Mouse (Mus musculus): ENCODE data around the gene Ndufaf3. TPM values are rescaled to one million over a fixed set of nuclear protein-coding genes. Genes with fewer than 3 reads are reported as not detected.

The Ndufaf3 gene
- total and polyA plus RNA-seq, 3 experiments, result 16.9 to 31.8 (median 17.7) TPM

GRCm38 (mm10) chr9:108574921-108575320, 7.7 kb upstream of the Ndufaf3 start:
- no peak for DNase-seq (ENCODE audit: low spot score)
- no peaks in the 10 kb centered on the region for H3K9me3 ChIP-seq (replicated peaks)
- no peaks in the 10 kb centered on the region for H3K27me3 ChIP-seq (ENCODE audit: insufficient read depth, low read length)
- ATAC-seq (ENCODE audit: extremely low read depth, insufficient number of reproducible peaks, low FRiP score, poor library complexity, severe bottlenecking), result no peak
- no peak for TF ChIP-seq TAL1 (conservative IDR thresholded peaks at IDR 0.05; ENCODE audit: low read depth, low read length)
- no peak for TF ChIP-seq CTCF (IDR thresholded peaks at IDR 0.05; ENCODE audit: low read depth, low read length)
- TF ChIP-seq GATA1 (IDR thresholded peaks at IDR 0.05; ENCODE audit: borderline replicate concordance, low read length), result no peak
- no peak for TF ChIP-seq POLR2AphosphoS5 (IDR thresholded peaks at IDR 0.05; ENCODE audit: insufficient replicate concordance, low read depth, low read length)
- TF ChIP-seq GATA2 (IDR thresholded peaks at IDR 0.05; ENCODE audit: borderline replicate concordance, low read depth, low read length), result no peak
- no peak overlapping the region for H3K4me3 ChIP-seq (ENCODE audit: low read depth, low read length)
- peaks cover 86% of the 10 kb centered on the region for H3K4me1 ChIP-seq (ENCODE audit: insufficient read depth, low read depth, low read length)
- H3K36me3 ChIP-seq (replicated peaks), result peaks cover 85% of the 10 kb centered on the region

GRCm38 (mm10) chr9:108573774-108574690, 6.8 kb upstream of the Ndufaf3 start:
- peak overlapping the region; percentile 5; the same call in 1 of the 2 replicates for H3K4me3 ChIP-seq (ENCODE audit: low read depth, low read length)
- DNase-seq (ENCODE audit: low spot score), result no peak
- peaks cover 84% of the 10 kb centered on the region for H3K4me1 ChIP-seq (ENCODE audit: insufficient read depth, low read depth, low read length)
- H3K27me3 ChIP-seq (ENCODE audit: insufficient read depth, low read length), result no peaks in the 10 kb centered on the region
- TF ChIP-seq CTCF (IDR thresholded peaks at IDR 0.05; ENCODE audit: low read depth, low read length) (peak; percentile 45), POLR2AphosphoS5 (IDR thresholded peaks at IDR 0.05; ENCODE audit: insufficient replicate concordance, low read depth, low read length) (peak; percentile 20; the same call in 1 of the 2 replicates), GATA2 (IDR thresholded peaks at IDR 0.05; ENCODE audit: borderline replicate concordance, low read depth, low read length) (no peak)
- peaks cover 78% of the 10 kb centered on the region for H3K36me3 ChIP-seq (replicated peaks)
- H3K9me3 ChIP-seq (replicated peaks), result no peaks in the 10 kb centered on the region
- ATAC-seq (ENCODE audit: extremely low read depth, insufficient number of reproducible peaks, low FRiP score, poor library complexity, severe bottlenecking), result no peak

DNA sequence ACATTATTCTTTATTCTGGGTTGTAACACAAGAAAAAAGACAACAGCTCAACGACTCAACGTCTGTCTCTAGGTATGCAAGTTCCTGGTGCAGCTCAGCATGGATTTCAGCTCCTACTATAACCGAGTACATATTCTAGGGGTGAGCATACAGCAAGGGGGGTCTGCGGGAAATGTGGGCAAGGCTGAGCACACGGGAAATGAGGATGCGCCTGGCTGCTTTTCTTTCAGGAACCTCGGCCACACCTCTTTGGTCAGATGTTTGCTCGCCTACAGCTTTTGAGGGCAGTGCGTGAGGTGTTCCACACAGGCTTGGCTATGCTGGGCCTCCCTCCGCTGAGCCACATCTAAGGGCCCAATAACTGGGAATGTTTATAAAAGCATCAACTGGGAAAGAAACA, 5.1 kb upstream of the Ndufaf3 start:
- ATAC-seq (ENCODE audit: extremely low read depth, insufficient number of reproducible peaks, low FRiP score, poor library complexity, severe bottlenecking), result no peak
- H3K27me3 ChIP-seq (ENCODE audit: insufficient read depth, low read length), result no peaks in the 10 kb centered on the region
- no peak for TF ChIP-seq POLR2AphosphoS5 (IDR thresholded peaks at IDR 0.05; ENCODE audit: insufficient replicate concordance, low read depth, low read length)
- no peak for TF ChIP-seq CTCF (IDR thresholded peaks at IDR 0.05; ENCODE audit: low read depth, low read length)
- TF ChIP-seq TAL1 (conservative IDR thresholded peaks at IDR 0.05; ENCODE audit: low read depth, low read length), result no peak
- no peak for TF ChIP-seq GATA2 (IDR thresholded peaks at IDR 0.05; ENCODE audit: borderline replicate concordance, low read depth, low read length)
- TF ChIP-seq GATA1 (IDR thresholded peaks at IDR 0.05; ENCODE audit: borderline replicate concordance, low read length), result no peak
- no peak overlapping the region for H3K4me3 ChIP-seq (ENCODE audit: low read depth, low read length)
- DNase-seq (ENCODE audit: low spot score), result no peak
- H3K4me1 ChIP-seq (ENCODE audit: insufficient read depth, low read depth, low read length), result peaks cover 85% of the 10 kb centered on the region
- H3K9me3 ChIP-seq (replicated peaks), result no peaks in the 10 kb centered on the region
- peaks cover 82% of the 10 kb centered on the region for H3K36me3 ChIP-seq (replicated peaks)

- Histone ChIP-seq H3K36me3 (replicated peaks) (peaks cover 75% of the 10 kb centered on the region), H3K4me1 (ENCODE audit: insufficient read depth, low read depth, low read length) (peaks cover 80% of the 10 kb centered on the region), H3K27me3 (ENCODE audit: insufficient read depth, low read length) (no peaks in the 10 kb centered on the region), H3K9me3 (replicated peaks) (no peaks in the 10 kb centered on the region), H3K4me3 (ENCODE audit: low read depth, low read length) (peak overlapping the region; percentile 2; the same call in 1 of the 2 replicates)
- DNase-seq (ENCODE audit: low spot score), result no peak
- no peak for ATAC-seq (ENCODE audit: extremely low read depth, insufficient number of reproducible peaks, low FRiP score, poor library complexity, severe bottlenecking)
- TF ChIP-seq TAL1 (conservative IDR thresholded peaks at IDR 0.05; ENCODE audit: low read depth, low read length) (no peak), CTCF (IDR thresholded peaks at IDR 0.05; ENCODE audit: low read depth, low read length) (no peak), POLR2AphosphoS5 (IDR thresholded peaks at IDR 0.05; ENCODE audit: insufficient replicate concordance, low read depth, low read length) (no peak), GATA1 (IDR thresholded peaks at IDR 0.05; ENCODE audit: borderline replicate concordance, low read length) (no peak), GATA2 (IDR thresholded peaks at IDR 0.05; ENCODE audit: borderline replicate concordance, low read depth, low read length) (no peak)
These were observed 4.3 kb upstream of the Ndufaf3 start for GRCm38 (mm10) chr9:108571401-108571973.

- H3K9me3 ChIP-seq (replicated peaks), result no peaks in the 10 kb centered on the region
- H3K27me3 ChIP-seq (ENCODE audit: insufficient read depth, low read length), result no peaks in the 10 kb centered on the region
- H3K36me3 ChIP-seq (replicated peaks), result peaks cover 73% of the 10 kb centered on the region
- peak overlapping the region; percentile 86 for H3K4me3 ChIP-seq (ENCODE audit: low read depth, low read length)
- TF ChIP-seq CTCF (IDR thresholded peaks at IDR 0.05; ENCODE audit: low read depth, low read length) (peak; percentile 62), GATA2 (IDR thresholded peaks at IDR 0.05; ENCODE audit: borderline replicate concordance, low read depth, low read length) (no peak), POLR2AphosphoS5 (IDR thresholded peaks at IDR 0.05; ENCODE audit: insufficient replicate concordance, low read depth, low read length) (no peak), GATA1 (IDR thresholded peaks at IDR 0.05; ENCODE audit: borderline replicate concordance, low read length) (no peak)
- peak; percentile 74 for DNase-seq (ENCODE audit: low spot score)
- H3K4me1 ChIP-seq (ENCODE audit: insufficient read depth, low read depth, low read length), result peaks cover 86% of the 10 kb centered on the region
- ATAC-seq (ENCODE audit: extremely low read depth, insufficient number of reproducible peaks, low FRiP score, poor library complexity, severe bottlenecking), result no peak
These were observed 3.1 kb upstream of the Ndufaf3 start for GRCm38 (mm10) chr9:108570207-108570896.
